Mouse (Mus musculus): ENCODE results near the gene Ick.

GRCm38 (mm10) chr9:78157221-78157620, 48.2 kb downstream of the Ick start:
- TF ChIP-seq POLR2A (IDR thresholded peaks at IDR 0.05; ENCODE audit: insufficient read length, low read depth) (no peak), MYOD1 (IDR thresholded peaks at IDR 0.05; ENCODE audit: control insufficient read depth in 1 of 3, insufficient read length in 2 of 3, low read depth in 2 of 3) (no peak)

Data from myocyte (in vitro differentiated cells).